Mouse (Mus musculus) stomach, embryonic 16.5 days (tissue): ENCODE results near the gene Usp9x. TPM values are rescaled to one million over a fixed set of nuclear protein-coding genes. Genes with fewer than 3 reads are reported as not detected.

Experiments used
- ATAC-seq: fragments of 200-750 bp; cut with Nextera tagmentation; 2 replicates; pipeline ENCODE4 v1.8.0; 2017; ENCODE audit warnings: moderate number of reproducible peaks, moderate TSS enrichment; ENCODE audit not compliant: insufficient read depth, low FRiP score
- H3K27ac ChIP-seq: fragments of 300-500 bp; sonication (generic); 2 replicates; pipeline ENCODE4 v1.5.1; 2014; ENCODE audit warnings: low read length
- H3K27me3 ChIP-seq: fragments of 300-500 bp; sonication (generic); 2 replicates; pipeline ENCODE4 v1.6.1; 2014; ENCODE audit warnings: low read length, control low read depth, mixed read lengths; ENCODE audit not compliant: control insufficient read depth, insufficient read depth
- H3K36me3 ChIP-seq: fragments of 300-500 bp; sonication (generic); 2 replicates; pipeline ENCODE4 v1.6.1; 2014; ENCODE audit warnings: low read length; ENCODE audit not compliant: control insufficient read depth, insufficient read depth
- H3K4me1 ChIP-seq: fragments of 300-500 bp; sonication (generic); 2 replicates; pipeline ENCODE4 v1.6.1; 2014; ENCODE audit warnings: low read length, control low read depth, mixed read lengths; ENCODE audit not compliant: control insufficient read depth, insufficient read depth
- H3K4me2 ChIP-seq: fragments of 300-500 bp; sonication (generic); 2 replicates; pipeline ENCODE4 v1.6.1; 2014; ENCODE audit warnings: low read depth, low read length, mixed read lengths
- H3K4me3 ChIP-seq: fragments of 300-500 bp; sonication (generic); replicated peaks from 2 replicates; pipeline ENCODE4 v1.5.1; 2014; ENCODE audit warnings: mild to moderate bottlenecking, low read length
- H3K9ac ChIP-seq: fragments of 300-500 bp; sonication (generic); 2 replicates; pipeline ENCODE4 v1.6.1; 2014; ENCODE audit warnings: low read length
- H3K9me3 ChIP-seq: fragments of 300-500 bp; sonication (generic); replicated peaks from 2 replicates; pipeline ENCODE4 v1.6.1; 2016; ENCODE audit warnings: low read length, control low read depth; ENCODE audit not compliant: control insufficient read depth
- WGBS: fragments of 180-500 bp; shearing (Covaris S2); extraction: QIAGEN DNeasy Blood & Tissue Kit; methylation state at CpG from one replicate; pipeline ENCODE4 v1.1.7; 2014; 5-methylcytosine and 5-hydroxymethylcytosine counted together
- polyA plus RNA-seq: library from polyadenylated mRNA; unstranded; fragments of >200 nt; fragmentation: Nextera tagmentation; extraction: Ambion mirVana; gene quantifications from 2 replicates; pipeline ENCODE4 v1.2.1, GENCODE M21; 2015

Usp9x gene
- polyA plus RNA-seq, 1 experiment from 2014 or later: 25.8 TPM

GRCm38 (mm10) chrX:13041630-13042129 lies 29.6 kb upstream of the Usp9x start:
- peak overlapping the region; percentile 95 for H3K27ac ChIP-seq
- no peaks in the 10 kb centered on the region for H3K9me3 ChIP-seq
- no peaks in the 10 kb centered on the region for H3K4me1 ChIP-seq
- H3K4me3 ChIP-seq: peak overlapping the region; percentile 52
- peak; percentile 98 for ATAC-seq
- peak overlapping the region; percentile 70 for H3K9ac ChIP-seq
- peaks cover 4% of the 10 kb centered on the region; the same call in 1 of the 2 replicates for H3K27me3 ChIP-seq
- H3K36me3 ChIP-seq: no peaks in the 10 kb centered on the region
- peak overlapping the region; percentile 60 for H3K4me2 ChIP-seq
- 8% methylated on average over 35 of the region's 35 CpGs for WGBS

- Histone ChIP-seq H3K36me3 (no peaks in the 10 kb centered on the region), H3K4me2 (no peak overlapping the region), H3K9ac (no peak overlapping the region), H3K4me3 (no peak overlapping the region), H3K27me3 (peaks cover 4% of the 10 kb centered on the region; the same call in 1 of the 2 replicates), H3K4me1 (peaks cover 4% of the 10 kb centered on the region; the same call in 1 of the 2 replicates), H3K27ac (no peak overlapping the region), H3K9me3 (no peaks in the 10 kb centered on the region)
- ATAC-seq: no peak
- 87% methylated on average over 2 of the region's 2 CpGs for WGBS
Observed at GRCm38 (mm10) chrX:13043780-13044179, 27.5 kb upstream of the Usp9x start.

GRCm38 (mm10) chrX:13044666-13045065 lies 26.6 kb upstream of the Usp9x start:
- H3K27ac ChIP-seq: no peak overlapping the region
- H3K36me3 ChIP-seq: no peaks in the 10 kb centered on the region
- H3K9ac ChIP-seq: no peak overlapping the region
- no peaks in the 10 kb centered on the region for H3K9me3 ChIP-seq
- H3K4me3 ChIP-seq: no peak overlapping the region
- peaks cover 4% of the 10 kb centered on the region; the same call in 1 of the 2 replicates for H3K4me1 ChIP-seq
- WGBS: 81% methylated on average over 5 of the region's 5 CpGs
- H3K27me3 ChIP-seq: peaks cover 4% of the 10 kb centered on the region; the same call in 1 of the 2 replicates
- ATAC-seq: no peak
- no peak overlapping the region for H3K4me2 ChIP-seq

GRCm38 (mm10) chrX:13046893-13047435 lies 24.3 kb upstream of the Usp9x start:
- H3K4me3 ChIP-seq: no peak overlapping the region
- H3K27ac ChIP-seq: no peak overlapping the region
- no peaks in the 10 kb centered on the region for H3K9me3 ChIP-seq
- WGBS: 51% methylated on average over 6 of the region's 6 CpGs
- no peaks in the 10 kb centered on the region; the same call in 1 of the 2 replicates for H3K27me3 ChIP-seq
- no peak for ATAC-seq
- H3K36me3 ChIP-seq: no peaks in the 10 kb centered on the region
- H3K4me2 ChIP-seq: no peak overlapping the region
- no peak overlapping the region for H3K9ac ChIP-seq
- H3K4me1 ChIP-seq: peaks cover 4% of the 10 kb centered on the region; the same call in 1 of the 2 replicates

GRCm38 (mm10) chrX:13047631-13048345 lies 23.5 kb upstream of the Usp9x start:
- Histone ChIP-seq H3K36me3 (no peaks in the 10 kb centered on the region), H3K9me3 (no peaks in the 10 kb centered on the region), H3K9ac (peak overlapping the region; percentile 54), H3K4me1 (peaks cover 4% of the 10 kb centered on the region; the same call in 1 of the 2 replicates), H3K4me2 (peak overlapping the region; percentile 43), H3K27ac (no peak overlapping the region), H3K27me3 (no peaks in the 10 kb centered on the region; the same call in 1 of the 2 replicates), H3K4me3 (peak overlapping the region; percentile 14)
- ATAC-seq: no peak
- 14% methylated on average over 14 of the region's 14 CpGs for WGBS

GRCm38 (mm10) chrX:13054612-13055011 lies 16.7 kb upstream of the Usp9x start:
- H3K27ac ChIP-seq: no peak overlapping the region
- H3K4me2 ChIP-seq: no peak overlapping the region
- no peaks in the 10 kb centered on the region; the same call in none of the 2 replicates for H3K27me3 ChIP-seq
- no peak overlapping the region for H3K4me3 ChIP-seq
- 78% methylated on average over 1 of the region's 1 CpGs for WGBS
- no peak overlapping the region for H3K9ac ChIP-seq
- H3K9me3 ChIP-seq: no peaks in the 10 kb centered on the region
- ATAC-seq: no peak
- no peaks in the 10 kb centered on the region for H3K36me3 ChIP-seq
- H3K4me1 ChIP-seq: no peaks in the 10 kb centered on the region

- no peak overlapping the region for H3K4me3 ChIP-seq
- 43% methylated on average over 3 of the region's 3 CpGs for WGBS
- no peaks in the 10 kb centered on the region; the same call in 1 of the 2 replicates for H3K27me3 ChIP-seq
- H3K27ac ChIP-seq: no peak overlapping the region
- H3K36me3 ChIP-seq: no peaks in the 10 kb centered on the region
- no peak for ATAC-seq
- H3K9me3 ChIP-seq: no peaks in the 10 kb centered on the region
- H3K4me2 ChIP-seq: no peak overlapping the region
- H3K9ac ChIP-seq: no peak overlapping the region
- H3K4me1 ChIP-seq: no peaks in the 10 kb centered on the region
Observed at GRCm38 (mm10) chrX:13061961-13062360, 9.3 kb upstream of the Usp9x start.

GRCm38 (mm10) chrX:13064273-13064925 lies 6.9 kb upstream of the Usp9x start:
- Histone ChIP-seq H3K4me1 (no peaks in the 10 kb centered on the region), H3K9me3 (no peaks in the 10 kb centered on the region), H3K27ac (no peak overlapping the region), H3K4me3 (no peak overlapping the region), H3K27me3 (no peaks in the 10 kb centered on the region), H3K4me2 (no peak overlapping the region), H3K36me3 (no peaks in the 10 kb centered on the region), H3K9ac (no peak overlapping the region)
- ATAC-seq: no peak
- WGBS: 63% methylated on average over 7 of the region's 9 CpGs

- Histone ChIP-seq H3K27me3 (peaks cover 6% of the 10 kb centered on the region; the same call in 1 of the 2 replicates), H3K27ac (peak overlapping the region; percentile 96), H3K36me3 (no peaks in the 10 kb centered on the region), H3K4me2 (peak overlapping the region; percentile 45), H3K4me3 (peak overlapping the region; percentile 71), H3K9me3 (no peaks in the 10 kb centered on the region), H3K4me1 (no peaks in the 10 kb centered on the region), H3K9ac (peak overlapping the region; percentile 65)
- 23% methylated on average over 8 of the region's 8 CpGs for WGBS
- ATAC-seq: no peak
Observed at GRCm38 (mm10) chrX:13070206-13070572, 1.1 kb upstream of the Usp9x start.
